Mouse (Mus musculus) small intestine, adult 2 months (tissue): ENCODE data around the gene Cep295nl. TPM values are rescaled to one million over a fixed set of nuclear protein-coding genes. Genes with fewer than 3 reads are reported as not detected.

Source experiments
- H3K27ac ChIP-seq: fragments of 200-500 bp; 2 replicates; pipeline ENCODE4 v1.5.1; 2012; ENCODE audit warnings: low read depth, low read length, control low read depth, inconsistent platforms; ENCODE audit not compliant: insufficient read depth
- H3K27me3 ChIP-seq: fragments of 200-500 bp; 2 replicates; pipeline ENCODE4 v1.6.1; 2012; ENCODE audit warnings: mild to moderate bottlenecking, moderate library complexity, low read length, inconsistent platforms; ENCODE audit not compliant: control insufficient read depth, insufficient read depth
- H3K36me3 ChIP-seq: fragments of 200-500 bp; 2 replicates; pipeline ENCODE4 v1.6.1; 2012; ENCODE audit warnings: mild to moderate bottlenecking, low read length, control low read depth, inconsistent platforms; ENCODE audit not compliant: control insufficient read depth, insufficient read depth
- H3K4me1 ChIP-seq: fragments of 200-500 bp; 2 replicates; pipeline ENCODE4 v1.6.1; 2012; ENCODE audit warnings: low read length, inconsistent platforms, mixed read lengths; ENCODE audit not compliant: control insufficient read depth, insufficient read depth, insufficient read length
- H3K4me3 ChIP-seq: fragments of 200-500 bp; 2 replicates; pipeline ENCODE4 v1.5.1; 2012; ENCODE audit warnings: low read depth, mild to moderate bottlenecking, control low read depth, inconsistent platforms, low read length, moderate library complexity
- CTCF ChIP-seq: fragments of 200-500 bp; IDR thresholded peaks from 2 replicates; pipeline ENCODE4 v1.5.1; 2012; ENCODE audit warnings: low read depth, mild to moderate bottlenecking, control low read depth, inconsistent platforms, low read length, moderate library complexity, mixed read lengths; ENCODE audit not compliant: insufficient replicate concordance, insufficient read length; ENCODE audit errors: extremely low read depth
- POLR2A ChIP-seq: fragments of 200-500 bp; IDR thresholded peaks from 2 replicates; pipeline ENCODE4 v1.6.1; 2012; ENCODE audit warnings: low read depth, mild to moderate bottlenecking, control low read depth, inconsistent platforms, low read length, moderate library complexity
- WGBS: fragments of 180-500 bp; shearing (Covaris S2); methylation state at CpG from one replicate; pipeline ENCODE4 v1.1.7; 2018; 5-methylcytosine and 5-hydroxymethylcytosine counted together
- polyA plus RNA-seq: library from polyadenylated mRNA; depleted of rRNA; stranded (reverse); fragments of >200 nt; gene quantifications from 2 replicates; pipeline ENCODE4 v1.2.3, GENCODE M21; 2012

Gene Cep295nl
- polyA plus RNA-seq, 1 experiment, result not detected

DNA sequence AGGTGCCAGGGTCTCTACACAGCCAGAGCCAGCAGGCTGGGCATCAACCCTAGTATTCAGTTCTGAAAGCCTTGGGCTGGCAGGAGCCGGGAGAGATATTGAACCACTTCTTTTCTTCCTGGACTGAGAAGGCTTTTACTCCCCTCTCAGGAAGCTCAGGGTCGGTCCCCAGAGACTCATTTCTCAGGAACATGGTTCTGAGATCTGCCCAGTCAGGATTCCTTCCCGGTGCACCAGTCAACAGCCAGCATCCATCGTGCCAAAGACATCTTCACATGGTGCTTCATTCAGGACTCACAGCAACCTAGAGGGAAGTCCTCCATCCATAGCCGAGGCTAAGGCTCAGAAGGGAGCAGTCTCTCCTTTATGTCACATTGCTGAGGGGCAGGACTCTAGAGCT is 32.2 kb upstream of the Cep295nl start:
- H3K4me3 ChIP-seq, result no peak overlapping the region
- no peaks in the 10 kb centered on the region for H3K4me1 ChIP-seq
- H3K27ac ChIP-seq, result no peak overlapping the region
- WGBS, result 70% methylated on average over 5 of the region's 5 CpGs
- TF ChIP-seq POLR2A (no peak), CTCF (no peak)
- H3K36me3 ChIP-seq, result no peaks in the 10 kb centered on the region
- H3K27me3 ChIP-seq, result no peaks in the 10 kb centered on the region

DNA sequence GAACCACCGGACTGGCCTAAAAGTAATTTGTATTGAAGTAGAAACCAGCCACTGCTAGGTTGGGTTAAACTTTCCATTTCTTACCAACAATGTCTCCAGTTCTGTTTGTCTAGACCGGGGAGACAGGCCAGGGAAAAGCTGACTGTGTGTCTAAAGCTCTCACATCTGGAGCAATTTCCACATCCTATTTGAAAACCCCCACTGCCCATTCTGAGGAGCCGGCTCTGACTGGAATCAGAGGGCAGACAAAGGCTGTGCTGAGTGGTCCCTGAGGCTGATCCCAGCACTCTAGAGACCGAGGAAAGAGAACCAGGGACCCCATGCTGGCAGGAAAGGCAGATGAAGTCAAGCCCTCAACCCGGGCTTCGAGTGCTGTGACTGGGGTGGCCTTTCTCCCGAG is 30.3 kb upstream of the Cep295nl start:
- Histone ChIP-seq H3K27me3 (no peaks in the 10 kb centered on the region), H3K36me3 (no peaks in the 10 kb centered on the region), H3K4me1 (no peaks in the 10 kb centered on the region), H3K27ac (no peak overlapping the region), H3K4me3 (no peak overlapping the region)
- no peak for TF ChIP-seq CTCF
- no peak for TF ChIP-seq POLR2A
- WGBS, result 64% methylated on average over 7 of the region's 7 CpGs

DNA sequence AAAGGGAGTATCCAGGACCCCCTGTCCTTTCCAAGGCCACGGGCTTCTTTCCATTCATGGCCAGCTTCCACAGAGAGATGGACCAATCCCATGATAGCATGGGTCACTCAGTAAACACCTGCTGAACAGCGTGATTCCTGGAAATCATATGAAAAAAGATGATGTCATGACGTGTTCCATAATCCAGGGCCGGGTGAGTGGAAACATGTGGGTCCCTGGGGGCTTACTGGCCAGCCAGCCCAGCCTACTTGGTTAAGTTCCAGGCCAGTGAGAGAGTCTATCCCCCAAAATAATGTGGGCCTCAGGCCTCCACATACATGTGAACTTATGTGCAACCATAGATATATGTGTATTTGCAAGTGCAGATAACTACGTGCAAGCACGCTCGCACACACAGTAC is 29.6 kb upstream of the Cep295nl start:
- Histone ChIP-seq H3K36me3 (no peaks in the 10 kb centered on the region), H3K27ac (no peak overlapping the region), H3K4me1 (no peaks in the 10 kb centered on the region), H3K27me3 (no peaks in the 10 kb centered on the region), H3K4me3 (no peak overlapping the region)
- TF ChIP-seq POLR2A (no peak), CTCF (no peak)
- WGBS, result 78% methylated on average over 7 of the region's 7 CpGs

DNA sequence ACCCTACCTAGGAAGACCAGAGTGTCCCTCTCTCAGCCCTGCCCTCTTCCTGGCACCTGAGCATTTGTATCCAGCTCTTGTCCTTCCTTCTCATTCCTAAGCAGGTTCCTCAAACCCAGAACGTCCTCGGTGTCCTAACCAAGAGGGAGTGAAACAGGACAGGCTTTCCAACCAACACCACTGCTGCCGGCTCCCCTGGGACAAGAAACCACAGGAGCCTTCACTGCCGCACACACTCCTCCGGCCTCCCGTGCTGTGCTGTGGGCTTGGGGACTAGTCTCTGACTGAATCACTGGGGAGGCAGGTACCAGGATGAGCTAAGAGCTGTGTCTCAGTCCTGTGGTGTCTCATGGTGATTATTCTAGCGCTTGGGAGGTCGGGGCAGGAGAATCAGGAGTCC is 27.4 kb upstream of the Cep295nl start:
- 75% methylated on average over 8 of the region's 8 CpGs for WGBS
- no peaks in the 10 kb centered on the region for H3K36me3 ChIP-seq
- H3K4me3 ChIP-seq, result no peak overlapping the region
- no peak for TF ChIP-seq POLR2A
- TF ChIP-seq CTCF, result no peak
- H3K4me1 ChIP-seq, result no peaks in the 10 kb centered on the region
- H3K27ac ChIP-seq, result no peak overlapping the region
- no peaks in the 10 kb centered on the region for H3K27me3 ChIP-seq

DNA sequence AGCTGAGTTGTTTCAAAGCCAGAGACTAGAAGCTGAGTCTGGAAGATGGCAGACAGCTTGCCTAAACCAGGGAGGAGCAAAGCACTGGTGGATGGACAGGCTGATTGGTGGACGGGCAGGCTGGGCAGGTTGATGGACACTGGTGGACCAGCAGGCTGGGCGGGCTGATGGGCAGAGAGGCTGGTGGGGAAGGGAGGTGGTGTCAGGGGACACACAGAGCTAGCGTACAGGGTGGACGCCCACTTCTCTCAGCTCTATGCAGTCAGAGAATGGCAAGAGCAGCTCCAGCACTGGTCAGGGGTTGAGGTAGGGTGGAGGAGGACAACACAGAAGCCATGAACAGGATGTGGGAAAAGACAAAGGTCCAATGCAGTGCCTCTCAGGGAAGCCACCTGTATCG is 27.0 kb upstream of the Cep295nl start:
- Histone ChIP-seq H3K36me3 (no peaks in the 10 kb centered on the region), H3K4me1 (no peaks in the 10 kb centered on the region), H3K4me3 (no peak overlapping the region), H3K27ac (no peak overlapping the region), H3K27me3 (no peaks in the 10 kb centered on the region)
- no peak for TF ChIP-seq POLR2A
- TF ChIP-seq CTCF, result no peak
- WGBS, result 74% methylated on average over 5 of the region's 5 CpGs

DNA sequence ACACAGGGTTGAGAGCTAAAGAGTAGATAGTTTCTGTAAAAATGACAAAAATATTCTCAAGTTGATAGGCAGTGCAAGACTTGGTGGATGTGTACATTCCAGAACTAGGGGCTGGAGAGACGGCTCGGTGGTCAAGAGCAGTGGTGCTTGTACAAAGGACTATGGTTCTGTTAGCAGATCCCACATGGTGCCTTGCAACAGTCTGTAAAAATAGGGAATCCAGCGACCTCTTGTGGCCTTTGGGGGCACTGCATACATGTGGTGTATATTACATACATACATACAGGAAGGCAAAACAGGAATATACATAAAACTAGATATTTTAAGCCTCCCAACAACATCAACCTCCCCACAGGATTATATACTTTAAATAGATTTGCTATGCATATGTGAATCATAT is 26.0 kb upstream of the Cep295nl start:
- no peaks in the 10 kb centered on the region for H3K27me3 ChIP-seq
- no peak overlapping the region for H3K4me3 ChIP-seq
- 61% methylated on average over 3 of the region's 3 CpGs for WGBS
- H3K27ac ChIP-seq, result no peak overlapping the region
- TF ChIP-seq POLR2A, result no peak
- peaks cover 2% of the 10 kb centered on the region; the same call in 1 of the 2 replicates for H3K4me1 ChIP-seq
- no peaks in the 10 kb centered on the region for H3K36me3 ChIP-seq

DNA sequence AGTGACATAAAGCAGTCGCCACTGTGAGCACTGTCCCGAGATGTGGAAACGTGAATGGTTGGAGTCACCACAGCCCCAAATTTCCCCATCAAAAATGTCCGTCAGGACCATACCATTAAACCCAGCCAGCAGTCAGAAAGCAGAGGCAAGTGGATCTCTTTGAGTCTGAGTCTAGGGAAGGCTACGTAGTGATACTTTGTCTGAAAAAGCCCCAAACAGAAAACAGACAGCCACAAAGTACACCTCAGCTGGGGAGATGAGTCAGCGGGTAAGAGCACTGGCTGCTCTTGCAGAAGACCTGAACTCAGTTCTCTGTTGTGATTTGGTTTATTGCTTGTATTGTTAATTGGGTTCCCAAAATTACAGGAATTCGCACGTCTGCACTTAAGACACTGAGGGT is 24.3 kb upstream of the Cep295nl start:
- WGBS, result 77% methylated on average over 8 of the region's 8 CpGs
- H3K4me3 ChIP-seq, result no peak overlapping the region
- no peak for TF ChIP-seq CTCF
- TF ChIP-seq POLR2A, result no peak
- H3K27me3 ChIP-seq, result no peaks in the 10 kb centered on the region
- no peaks in the 10 kb centered on the region for H3K36me3 ChIP-seq
- peak overlapping the region; percentile 10; the same call in 1 of the 2 replicates for H3K27ac ChIP-seq
- H3K4me1 ChIP-seq, result peaks cover 7% of the 10 kb centered on the region; the same call in 1 of the 2 replicates

DNA sequence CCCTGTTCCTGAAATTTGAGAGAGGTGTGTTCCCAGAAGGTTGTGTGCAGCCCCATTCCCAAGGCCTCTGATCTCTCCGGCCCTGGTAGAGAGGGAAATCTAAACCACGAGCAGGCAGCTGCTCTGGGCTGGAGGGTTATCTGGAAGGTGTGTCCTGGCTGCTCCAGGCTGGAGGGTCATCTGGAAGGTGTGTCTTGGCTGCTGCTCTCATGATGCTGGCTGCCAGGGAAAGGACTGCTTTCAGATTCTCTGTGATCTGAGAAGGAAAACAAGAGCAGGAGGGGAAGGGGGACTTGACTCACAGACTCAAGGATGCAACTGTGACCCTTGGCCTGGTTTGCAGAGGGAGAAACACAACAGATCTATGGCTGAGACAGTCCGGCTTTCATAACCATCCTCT is 23.8 kb upstream of the Cep295nl start:
- Histone ChIP-seq H3K27me3 (no peaks in the 10 kb centered on the region), H3K27ac (peak overlapping the region; percentile 10; the same call in 1 of the 2 replicates), H3K4me3 (no peak overlapping the region), H3K4me1 (peaks cover 7% of the 10 kb centered on the region; the same call in 1 of the 2 replicates), H3K36me3 (no peaks in the 10 kb centered on the region)
- no peak for TF ChIP-seq POLR2A
- no peak for TF ChIP-seq CTCF
- WGBS, result 49% methylated on average over 3 of the region's 3 CpGs
